Mouse (Mus musculus): Measurements from ENCODE around the gene Kcnip1.

Gene Kcnip1

DNA sequence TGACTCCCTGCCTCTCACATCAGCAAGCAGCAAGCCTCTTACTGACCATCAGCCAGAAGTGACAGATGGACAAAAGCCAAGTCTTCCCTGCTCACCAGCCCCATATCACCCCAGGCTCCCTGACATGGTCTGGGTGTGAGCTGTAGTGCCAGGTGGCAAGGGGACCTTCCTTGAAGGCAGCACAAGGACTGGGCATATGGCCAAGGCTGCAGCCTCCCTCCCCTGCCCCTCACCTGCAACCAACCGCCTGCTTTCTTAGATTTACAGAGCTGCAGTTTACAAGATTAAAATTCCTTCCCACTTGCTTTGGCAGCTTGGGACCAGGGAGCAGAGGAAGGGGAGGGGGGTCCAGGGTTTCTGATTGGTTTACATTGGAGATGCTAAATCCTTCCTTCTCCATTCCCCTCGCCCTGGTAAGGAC lies 80.8 kb downstream of the Kcnip1 start:
- in situ Hi-C loops (cut with MboI; ENCODE audit: low sequenced_read_pairs), result loop anchor here (5.0 kb wide), 1 partner anchor 180 kb away; no protein-coding TSS in a partner anchor

DNA sequence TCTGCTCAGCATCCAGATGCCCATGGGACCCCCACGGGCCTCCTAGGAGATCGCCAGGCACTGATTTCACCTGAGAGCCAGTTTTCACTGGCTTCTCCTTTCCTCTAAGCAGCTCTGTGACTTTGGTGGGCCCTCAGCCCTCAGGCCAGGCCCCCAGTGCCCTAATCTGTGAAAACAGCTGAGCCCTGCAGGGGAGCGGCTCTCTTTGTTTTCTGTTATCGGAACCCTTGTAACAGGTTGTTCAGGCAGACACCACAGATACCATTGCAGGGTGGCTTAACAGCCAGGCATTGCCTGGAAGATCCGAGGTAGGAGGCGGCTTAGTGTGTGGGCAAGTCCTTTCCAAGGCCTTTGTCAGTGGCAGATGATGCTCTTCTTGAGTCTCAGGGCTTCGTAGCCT lies 82.0 kb downstream of the Kcnip1 start:
- in situ Hi-C loops (cut with MboI; ENCODE audit: low sequenced_read_pairs), result loop anchor here (5.0 kb wide), 1 partner anchor 179 kb away; no protein-coding TSS in a partner anchor

DNA sequence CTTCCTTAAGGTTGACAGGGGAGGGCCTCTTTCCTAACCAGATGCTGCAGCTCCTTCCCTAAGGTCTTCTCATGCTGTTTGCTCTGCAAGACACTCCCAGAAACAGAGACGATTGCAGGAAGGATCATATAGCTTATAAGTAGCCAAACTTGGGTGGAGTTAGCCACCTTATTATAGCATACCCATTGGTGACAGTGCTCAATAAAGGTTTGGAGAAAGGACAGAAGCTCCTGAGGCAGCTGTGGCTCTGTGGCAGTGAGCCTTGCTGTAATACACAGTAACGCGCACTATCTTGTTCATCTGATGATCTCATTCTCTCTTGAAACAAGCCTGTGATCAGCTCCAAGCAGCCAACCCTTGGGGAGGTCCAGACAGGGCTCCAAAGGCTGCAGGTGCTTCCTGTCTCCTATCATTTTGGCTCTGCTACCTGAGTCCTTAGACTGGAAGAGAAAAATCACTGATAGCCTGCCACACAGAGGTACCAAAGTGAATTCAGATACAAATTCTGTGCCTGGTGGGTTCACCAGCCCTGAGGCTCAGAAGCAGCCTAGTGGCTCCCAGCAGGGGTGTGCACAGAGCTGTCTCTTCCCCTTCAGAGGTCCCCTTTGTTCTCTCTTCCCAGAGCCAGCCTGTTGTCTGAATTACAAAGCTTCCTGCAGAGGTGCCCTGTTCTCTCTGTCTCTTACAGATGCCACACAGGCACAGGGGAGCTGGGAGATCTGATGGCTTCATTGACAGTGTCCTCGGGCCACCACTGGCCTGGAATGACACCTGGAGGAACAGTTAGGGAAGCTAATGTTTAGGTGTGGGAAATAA lies 84.4 kb downstream of the Kcnip1 start:
- in situ Hi-C loops (cut with MboI; ENCODE audit: low sequenced_read_pairs), result no loop called here

DNA sequence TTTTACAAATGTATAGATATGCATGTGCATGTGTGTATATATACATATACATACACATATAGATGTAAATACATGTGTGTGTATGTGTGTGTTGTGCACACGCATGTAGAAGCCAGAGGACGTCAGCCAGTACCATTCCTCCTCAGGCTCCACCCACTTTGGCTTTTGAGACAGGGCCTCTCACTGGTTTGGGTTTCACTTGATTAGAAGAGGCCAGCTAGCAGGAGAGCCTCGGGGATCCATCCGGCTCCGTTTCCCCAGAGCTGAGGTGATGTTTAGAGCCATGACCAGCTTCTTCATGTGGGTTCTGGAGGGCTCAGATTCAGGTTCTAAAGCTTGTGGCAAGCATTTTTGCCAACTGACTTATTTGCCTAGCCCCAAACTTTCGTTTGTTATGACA lies 89.5 kb downstream of the Kcnip1 start:
- in situ Hi-C loops (cut with MboI; ENCODE audit: low sequenced_read_pairs), result no loop called here

DNA sequence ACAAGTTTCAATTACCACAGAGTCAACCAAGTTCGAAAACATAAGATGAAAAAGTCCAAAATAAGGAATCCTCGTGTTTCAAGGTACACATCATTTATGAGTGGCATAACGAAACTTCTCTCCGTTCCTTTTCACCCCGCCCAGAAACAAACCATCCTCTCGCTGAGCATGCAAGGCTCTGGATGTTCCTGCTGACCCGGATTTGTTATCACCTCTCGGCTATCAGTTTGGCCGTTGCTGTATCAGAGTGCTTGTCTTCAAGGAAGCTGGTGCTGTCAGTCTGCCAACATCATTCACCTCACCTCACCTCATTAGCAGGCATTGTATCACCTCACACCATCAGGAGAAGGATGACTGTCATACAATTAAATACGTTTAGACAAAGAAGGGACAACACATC lies 90.6 kb downstream of the Kcnip1 start:
- in situ Hi-C loops (cut with MboI; ENCODE audit: low sequenced_read_pairs), result no loop called here

DNA sequence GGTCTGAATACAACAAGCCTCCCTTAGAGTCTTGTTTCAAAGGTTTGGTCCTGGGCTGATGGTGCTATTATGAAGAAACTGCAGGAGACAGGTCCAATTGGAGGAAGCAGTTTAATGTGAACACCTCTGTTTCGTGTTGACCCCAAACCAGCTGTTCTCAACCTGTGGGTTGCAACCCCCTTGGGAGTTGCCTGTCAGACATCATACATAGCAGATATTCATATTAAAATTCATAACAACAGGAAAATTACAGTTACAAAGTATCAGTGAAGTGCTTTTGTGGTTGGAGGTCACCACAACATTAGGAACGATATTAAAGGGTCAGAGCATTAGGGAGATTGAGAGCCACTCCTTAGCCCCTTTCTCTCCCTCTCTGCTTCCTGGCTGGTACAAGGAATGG lies 91.2 kb downstream of the Kcnip1 start:
- in situ Hi-C loops (cut with MboI; ENCODE audit: low sequenced_read_pairs), result no loop called here

DNA sequence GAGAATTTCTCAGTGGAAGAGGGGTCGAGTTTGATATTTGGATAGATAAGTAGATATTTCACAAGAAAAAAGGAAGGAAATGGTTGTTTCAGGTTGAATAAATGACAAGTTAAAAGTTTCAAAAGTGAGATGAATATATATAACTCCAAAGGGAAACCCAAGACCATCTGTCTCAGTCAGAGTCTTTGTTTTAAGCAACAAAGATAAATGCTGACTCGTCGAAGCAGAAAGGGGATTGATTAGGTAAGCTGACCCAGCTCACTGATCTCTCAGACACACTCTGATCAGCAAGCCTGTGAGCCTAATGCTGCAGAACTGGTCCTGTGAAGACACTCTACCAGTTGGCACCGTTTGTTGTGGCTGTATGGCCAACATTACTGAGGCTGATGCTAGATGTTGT lies 101.9 kb downstream of the Kcnip1 start:
- in situ Hi-C loops (cut with MboI; ENCODE audit: low sequenced_read_pairs), result no loop called here

DNA sequence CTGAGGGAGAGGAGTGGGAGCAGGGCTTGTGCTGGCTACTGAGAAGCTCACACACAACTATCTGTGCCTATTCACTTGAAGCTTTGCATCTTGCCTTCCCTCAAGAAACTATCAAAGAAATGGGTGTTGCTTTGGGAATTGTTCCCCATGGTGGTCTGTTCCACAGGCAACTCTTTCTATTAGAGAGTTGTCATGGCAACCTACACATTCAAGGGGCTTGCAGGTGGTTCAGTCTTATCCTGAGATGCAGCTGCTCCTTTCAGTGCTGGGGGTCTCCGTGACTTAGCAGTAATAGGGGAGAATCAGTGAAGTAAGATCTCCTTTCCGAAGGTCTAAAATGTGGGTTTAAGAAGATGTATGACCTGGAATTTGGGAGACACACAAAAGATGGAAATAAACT lies 102.6 kb downstream of the Kcnip1 start:
- in situ Hi-C loops (cut with MboI; ENCODE audit: low sequenced_read_pairs), result no loop called here

DNA sequence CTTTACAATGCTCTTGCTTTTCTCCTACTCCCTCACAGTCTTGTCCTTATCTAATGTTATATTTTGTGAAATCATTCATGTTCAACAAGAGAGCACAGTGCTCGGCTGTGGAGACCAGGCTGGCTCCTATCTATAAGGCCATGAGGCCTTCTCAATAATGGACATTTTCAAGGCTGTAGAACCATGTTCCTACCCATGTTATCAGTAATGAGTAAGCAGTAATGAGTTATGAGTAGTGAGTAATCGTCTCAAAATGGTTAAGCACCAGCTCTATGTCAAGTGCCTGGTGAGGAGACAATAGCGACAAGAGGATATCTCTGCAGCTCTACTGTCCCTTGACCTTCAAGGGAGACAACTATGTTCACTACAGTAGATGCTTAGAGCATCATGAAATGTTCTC lies 105.3 kb downstream of the Kcnip1 start:
- in situ Hi-C loops (cut with MboI; ENCODE audit: low sequenced_read_pairs), result no loop called here

DNA sequence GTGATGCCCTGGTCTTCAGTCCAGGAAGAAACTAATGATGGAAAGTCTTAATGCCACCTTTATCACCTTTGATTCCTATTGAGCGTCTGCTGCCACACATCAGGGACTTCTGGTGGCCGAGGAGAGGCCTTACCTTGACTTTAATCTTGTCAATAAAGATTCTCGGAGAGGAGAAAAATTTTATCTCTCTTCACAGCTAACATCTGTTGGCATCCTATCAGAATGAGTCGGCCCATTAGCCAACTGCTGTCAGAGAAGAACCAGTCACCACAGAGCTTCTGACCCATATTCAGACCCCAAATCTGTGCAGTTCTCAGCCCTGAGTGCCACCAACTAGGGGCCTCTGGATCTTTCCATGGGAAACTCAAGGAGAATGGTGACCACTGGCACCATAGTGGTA lies 107.0 kb downstream of the Kcnip1 start:
- in situ Hi-C loops (cut with MboI; ENCODE audit: low sequenced_read_pairs), result no loop called here

DNA sequence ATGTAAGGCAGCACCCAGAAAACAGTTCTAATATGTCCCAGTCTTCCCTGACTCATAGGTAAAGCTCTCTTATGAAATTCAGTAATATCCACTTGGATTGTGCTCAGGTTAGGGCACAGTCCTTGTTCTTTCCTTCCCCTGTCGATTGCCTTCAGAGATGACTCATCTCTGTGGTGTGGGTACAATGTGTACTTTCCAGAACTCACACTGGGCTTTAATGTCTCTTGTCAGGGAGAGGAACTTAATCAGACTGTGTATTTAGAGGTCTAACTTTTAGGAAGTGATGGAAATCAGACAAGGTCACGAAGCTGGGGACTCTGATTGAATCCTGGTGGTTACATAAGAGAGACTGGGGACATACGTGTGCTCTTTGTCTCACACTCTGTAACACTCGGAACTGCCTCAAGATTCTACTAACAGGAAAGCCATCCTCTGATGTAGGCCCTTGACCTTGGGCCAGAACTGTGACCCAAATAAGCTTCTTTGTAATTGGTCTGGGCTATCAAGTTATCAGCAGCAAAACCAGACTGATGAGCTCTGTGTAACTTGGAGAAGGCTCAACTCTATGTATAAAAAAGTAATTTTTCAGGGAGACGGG lies 110.1 kb downstream of the Kcnip1 start:
- in situ Hi-C loops (cut with MboI; ENCODE audit: low sequenced_read_pairs), result no loop called here

DNA sequence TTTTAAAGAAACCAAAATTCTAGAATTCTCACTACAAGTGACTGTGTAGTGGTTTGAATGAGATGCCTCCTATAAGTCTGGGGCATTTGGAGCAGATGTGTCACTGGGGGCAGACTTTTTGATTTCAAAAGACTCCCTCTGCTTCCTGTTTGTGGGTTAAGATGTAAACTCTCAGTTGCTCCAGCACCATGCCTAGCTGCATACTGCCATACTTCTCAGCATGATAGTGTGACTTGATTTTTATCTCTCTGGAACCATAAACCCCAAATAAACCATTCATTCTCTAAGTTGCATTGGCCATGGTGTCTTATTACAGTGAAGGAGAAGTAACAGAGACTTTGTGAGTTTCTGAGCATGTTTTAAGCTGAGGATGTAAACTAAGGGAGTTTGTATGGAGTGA lies 118.0 kb downstream of the Kcnip1 start:
- in situ Hi-C loops (cut with MboI; ENCODE audit: low sequenced_read_pairs), result no loop called here

DNA sequence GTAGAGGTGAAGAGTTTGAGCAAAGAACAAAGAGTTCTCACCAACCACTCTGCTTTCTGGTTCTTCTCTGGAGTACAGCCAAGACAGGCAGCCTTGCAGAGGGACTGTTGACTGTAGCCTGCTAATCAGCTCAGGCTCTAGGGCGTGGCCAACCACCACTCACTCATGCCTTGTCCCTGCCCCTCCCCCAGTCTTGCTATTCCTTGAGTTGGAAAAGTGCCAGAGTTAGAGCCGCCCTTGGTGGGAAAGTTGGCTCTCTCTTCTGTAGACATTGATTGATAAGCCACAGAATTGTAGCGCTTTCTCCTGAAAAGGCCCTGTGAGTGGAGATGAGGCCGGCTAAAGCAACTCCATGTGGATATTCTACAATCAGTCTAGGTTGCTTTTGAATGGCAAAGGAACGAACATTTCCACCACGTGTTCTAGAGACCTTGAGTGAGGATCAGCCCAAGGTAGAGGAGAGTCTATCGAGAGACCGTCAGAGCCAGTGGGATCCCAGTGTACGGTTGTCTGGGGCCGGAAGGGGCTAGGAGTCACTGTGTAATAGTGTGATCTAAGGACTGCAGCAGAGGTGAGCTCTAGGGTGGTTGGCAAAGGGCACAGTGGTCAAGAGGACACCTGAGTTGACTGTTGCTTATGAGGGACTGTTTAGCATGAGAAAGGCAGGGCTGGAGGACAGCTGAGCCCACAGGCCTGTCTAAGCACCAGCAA lies 119.7 kb downstream of the Kcnip1 start:
- in situ Hi-C loops (cut with MboI; ENCODE audit: low sequenced_read_pairs), result no loop called here

DNA sequence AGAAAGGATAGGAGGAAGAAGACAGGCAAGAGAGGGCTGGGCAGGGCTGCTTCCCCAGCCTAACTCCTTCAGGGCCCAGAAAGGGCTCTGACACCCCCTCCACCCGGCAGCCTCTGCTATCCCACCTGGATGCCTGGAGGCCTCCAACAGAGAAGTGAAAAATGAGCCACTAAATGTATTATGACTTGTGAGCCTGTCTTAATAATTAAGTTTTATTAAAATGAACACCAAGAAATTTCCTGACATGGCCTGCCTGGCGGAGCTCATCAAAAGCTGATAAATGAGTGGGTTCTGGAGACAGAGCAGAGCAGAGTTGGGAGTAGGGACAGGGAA lies 120.3 kb downstream of the Kcnip1 start:
- in situ Hi-C loops (cut with MboI; ENCODE audit: low sequenced_read_pairs), result no loop called here

DNA sequence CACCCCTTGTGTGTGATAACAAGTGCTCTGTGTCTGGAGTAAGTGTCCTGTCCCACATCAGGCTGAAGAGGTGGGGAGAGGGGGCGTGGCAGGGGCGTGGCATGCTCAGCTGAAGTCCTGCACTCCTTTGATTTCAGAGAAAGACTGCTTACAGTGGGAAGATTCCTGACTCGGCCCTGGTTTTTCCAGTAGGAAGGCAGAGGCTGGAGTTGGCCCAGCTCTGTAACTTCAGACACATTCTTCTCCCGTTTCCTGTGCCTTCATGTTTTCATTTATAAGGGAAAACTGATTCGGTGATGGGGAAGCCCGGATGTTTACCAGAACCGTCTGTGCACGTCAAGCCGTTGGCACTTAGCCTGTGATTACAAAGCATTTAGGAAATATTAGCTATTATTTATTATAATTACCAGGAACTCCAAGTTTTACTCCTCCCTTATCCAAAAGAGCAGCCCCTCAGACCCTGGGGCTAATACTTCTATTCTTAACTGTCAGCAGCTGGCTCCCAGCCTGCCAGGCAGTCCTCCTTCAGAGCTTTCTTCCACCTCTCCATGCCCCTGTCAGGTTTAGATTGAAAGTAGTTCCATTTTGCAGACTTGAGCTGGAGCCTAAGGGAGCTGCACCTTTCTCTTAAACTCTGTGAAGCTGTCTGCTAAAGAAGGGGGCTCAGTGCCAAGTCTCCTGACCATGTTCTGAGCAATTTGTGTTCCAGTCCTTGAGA lies 120.8 kb downstream of the Kcnip1 start:
- in situ Hi-C loops (cut with MboI; ENCODE audit: low sequenced_read_pairs), result no loop called here

DNA sequence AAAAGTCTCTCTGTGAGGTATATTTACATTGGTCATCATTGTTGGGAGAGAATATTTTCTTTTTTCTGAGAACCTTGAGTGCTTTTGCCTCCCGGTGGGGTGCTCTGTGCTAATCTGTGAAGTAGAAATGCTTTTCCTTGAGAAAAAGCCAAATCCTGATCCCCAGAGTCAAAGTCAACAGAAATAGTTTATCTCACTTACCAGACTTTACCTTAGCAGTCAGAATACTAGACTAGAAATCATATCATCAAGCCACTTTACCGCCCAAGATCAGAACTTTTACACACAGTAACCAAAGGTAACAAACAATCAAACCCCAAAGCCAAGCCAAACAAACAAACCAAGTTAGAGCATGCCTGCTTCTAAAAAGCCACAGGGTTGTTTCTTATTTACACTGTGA lies 122.7 kb downstream of the Kcnip1 start:
- in situ Hi-C loops (cut with MboI; ENCODE audit: low sequenced_read_pairs), result no loop called here

DNA sequence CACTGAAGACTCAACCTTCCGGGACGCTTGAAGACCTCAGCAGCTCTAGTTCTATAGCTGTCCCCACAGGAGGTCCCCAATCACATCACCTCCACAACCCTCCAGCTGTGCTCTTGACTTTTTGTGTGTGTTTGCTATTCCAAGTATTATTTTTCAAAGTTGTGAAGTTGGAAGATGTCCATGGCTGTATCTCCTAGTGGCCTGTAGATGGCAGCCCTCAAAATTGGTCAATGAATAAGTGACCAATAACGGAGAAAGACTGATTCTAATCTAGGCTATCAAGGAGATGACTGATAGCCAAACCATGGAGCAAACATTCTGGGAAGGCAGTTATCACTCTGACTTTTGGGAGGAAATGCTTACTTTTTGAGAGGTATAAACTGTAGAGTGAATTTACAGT lies 123.4 kb downstream of the Kcnip1 start:
- in situ Hi-C loops (cut with MboI; ENCODE audit: low sequenced_read_pairs), result no loop called here

DNA sequence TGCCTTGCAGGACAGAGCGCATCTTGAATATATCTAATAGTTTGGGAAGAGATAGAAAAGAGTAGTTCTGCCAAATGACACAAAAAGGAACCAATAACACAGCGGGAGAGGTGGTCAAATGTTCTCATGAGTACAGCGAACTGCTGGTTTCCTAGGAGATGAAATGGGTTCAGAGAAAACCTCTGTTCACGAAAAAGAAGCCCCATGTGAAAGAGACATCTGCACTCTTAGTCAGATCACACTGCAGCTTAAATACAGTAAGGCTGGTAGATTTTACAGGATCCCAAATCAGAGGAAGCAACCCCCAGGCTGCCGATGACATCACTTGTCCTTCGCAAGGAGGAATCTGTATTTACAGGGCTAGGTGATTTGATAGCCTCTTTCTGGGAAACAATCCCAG lies 126.2 kb downstream of the Kcnip1 start:
- in situ Hi-C loops (cut with MboI; ENCODE audit: low sequenced_read_pairs), result no loop called here

DNA sequence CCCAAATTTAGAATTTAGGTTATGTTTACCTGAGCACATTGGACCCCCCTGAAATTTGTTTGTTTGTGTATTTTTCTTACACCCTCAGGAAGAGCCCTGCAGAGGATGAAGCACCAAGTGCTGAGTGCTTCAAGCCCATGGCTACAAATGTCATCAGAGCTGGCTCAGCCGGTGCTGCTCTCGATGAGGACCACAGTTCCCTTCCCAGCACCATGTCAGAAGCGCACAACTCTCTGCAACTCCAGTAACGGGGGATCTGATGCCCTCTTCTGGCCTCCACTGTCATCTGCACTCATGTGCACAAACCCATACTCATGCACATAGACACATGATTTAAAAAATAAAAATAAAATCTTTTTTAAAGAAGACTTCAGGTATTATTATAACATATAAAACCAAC lies 128.7 kb downstream of the Kcnip1 start:
- in situ Hi-C loops (cut with MboI; ENCODE audit: low sequenced_read_pairs), result no loop called here

DNA sequence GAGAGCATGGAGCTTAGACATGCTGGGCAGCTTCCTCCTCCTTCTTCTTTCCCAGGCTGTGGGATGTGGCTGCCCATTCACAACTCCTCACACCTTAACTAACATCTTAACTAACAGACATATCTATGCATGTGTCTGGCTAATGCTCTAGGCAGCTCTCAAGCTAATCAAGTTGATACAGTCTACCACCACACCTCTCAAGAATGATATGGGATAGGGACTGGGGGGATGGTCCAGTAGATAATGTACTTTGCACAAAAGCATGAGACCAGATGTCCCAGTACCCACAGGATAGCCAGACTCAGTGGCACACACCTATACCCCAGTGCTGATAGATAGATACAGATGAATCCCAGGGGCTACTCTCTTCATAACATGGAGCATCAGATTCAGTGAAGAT lies 131.1 kb downstream of the Kcnip1 start:
- in situ Hi-C loops (cut with MboI; ENCODE audit: low sequenced_read_pairs), result no loop called here

DNA sequence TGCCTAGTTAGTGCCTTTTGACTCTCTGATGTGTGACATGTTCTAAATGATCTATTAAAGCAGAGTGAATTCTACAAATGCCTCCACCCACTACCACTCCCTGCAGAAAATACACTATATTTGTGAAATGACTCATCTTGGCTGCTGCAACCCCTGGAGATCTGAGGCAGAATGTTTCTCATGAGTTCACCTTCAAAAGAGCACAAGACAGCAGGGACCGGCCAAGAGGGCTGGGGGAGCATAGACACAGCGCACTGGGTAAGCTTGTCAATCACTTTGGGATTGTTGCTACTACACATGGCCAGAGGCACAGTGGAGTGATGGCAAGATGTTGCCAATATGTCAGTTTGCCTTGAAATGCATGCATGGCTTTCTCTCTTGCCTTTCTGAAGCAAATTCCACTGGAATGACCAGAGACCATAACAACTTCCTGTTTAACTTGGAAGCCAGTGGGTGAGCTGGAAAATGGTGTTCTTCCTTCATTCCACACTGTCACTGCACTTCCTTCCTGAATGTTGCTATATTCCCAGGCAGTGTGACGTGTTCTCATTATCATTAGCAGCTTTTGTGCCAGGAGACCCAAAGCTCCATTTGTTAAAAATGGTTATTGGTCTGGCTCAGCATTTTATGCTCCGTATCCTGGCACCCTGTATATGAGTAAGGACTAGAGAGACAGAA lies 131.9 kb downstream of the Kcnip1 start:
- in situ Hi-C loops (cut with MboI; ENCODE audit: low sequenced_read_pairs), result no loop called here
